Mouse (Mus musculus): Measurements from ENCODE around the gene Zc3h12a. TPM values are rescaled to one million over a fixed set of nuclear protein-coding genes. Genes with fewer than 3 reads are reported as not detected.
A peak's percentile ranks its signal among the peaks of the same experiment; 100 is the strongest.

The Zc3h12a gene
- polyA plus RNA-seq, 1 experiment from 2014 or later, result 0.71 TPM

GRCm38 (mm10) chr4:125124424-125125209 lies 3.0 kb downstream of the Zc3h12a start:
- Histone ChIP-seq H3K36me3 (ENCODE audit: control insufficient read depth, insufficient read depth, low read length) (no peaks in the 10 kb centered on the region), H3K27ac (replicated peaks; ENCODE audit: low read depth, low read length) (no peak overlapping the region), H3K4me2 (ENCODE audit: low read depth, low read length) (no peak overlapping the region), H3K4me1 (ENCODE audit: control insufficient read depth, insufficient read depth, low read length) (peaks cover 17% of the 10 kb centered on the region; the same call in 1 of the 2 replicates), H3K4me3 (ENCODE audit: low read depth, low read length) (no peak overlapping the region), H3K9ac (ENCODE audit: low read depth, low read length) (no peak overlapping the region), H3K9me3 (ENCODE audit: control insufficient read depth, low read length) (no peaks in the 10 kb centered on the region), H3K27me3 (replicated peaks; ENCODE audit: control insufficient read depth, insufficient read depth, low read length) (peaks cover 9% of the 10 kb centered on the region; the same call in 1 of the 2 replicates)
- 37% methylated on average over 7 of the region's 7 CpGs for WGBS
- ATAC-seq (ENCODE audit: low read depth) (no peak), DNase-seq (ENCODE audit: low spot score) (no peak)

DNA sequence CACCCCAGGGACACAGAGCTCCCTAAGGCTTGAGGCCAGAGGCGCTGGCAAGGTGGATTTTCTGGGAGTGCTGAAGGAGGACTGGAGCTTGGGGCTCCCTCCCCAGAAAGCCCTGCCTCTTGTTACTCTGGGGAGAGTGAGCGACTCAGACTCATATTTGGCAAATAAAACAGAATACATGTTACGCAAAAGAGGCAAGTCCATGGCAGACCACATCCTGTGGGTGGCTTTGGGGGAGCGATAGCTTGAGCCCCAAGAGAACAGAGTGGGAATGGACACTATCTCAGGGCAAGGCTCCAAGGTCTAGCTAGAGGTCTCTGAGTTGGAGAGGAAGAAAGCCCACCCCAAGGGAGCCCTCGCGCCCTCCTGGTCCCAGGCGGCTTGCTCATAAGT lies 4.4 kb downstream of the Zc3h12a start:
- no peaks in the 10 kb centered on the region for H3K36me3 ChIP-seq (ENCODE audit: control insufficient read depth, insufficient read depth, low read length)
- H3K9ac ChIP-seq (ENCODE audit: low read depth, low read length), result no peak overlapping the region
- peaks cover 16% of the 10 kb centered on the region; the same call in 1 of the 2 replicates for H3K4me1 ChIP-seq (ENCODE audit: control insufficient read depth, insufficient read depth, low read length)
- 65% methylated on average over 7 of the region's 7 CpGs for WGBS
- no peak overlapping the region for H3K4me2 ChIP-seq (ENCODE audit: low read depth, low read length)
- H3K27ac ChIP-seq (replicated peaks; ENCODE audit: low read depth, low read length), result no peak overlapping the region
- peaks cover 5% of the 10 kb centered on the region; the same call in 1 of the 2 replicates for H3K27me3 ChIP-seq (replicated peaks; ENCODE audit: control insufficient read depth, insufficient read depth, low read length)
- no peak for DNase-seq (ENCODE audit: low spot score)
- H3K4me3 ChIP-seq (ENCODE audit: low read depth, low read length), result no peak overlapping the region
- H3K9me3 ChIP-seq (ENCODE audit: control insufficient read depth, low read length), result no peaks in the 10 kb centered on the region
- no peak for ATAC-seq (ENCODE audit: low read depth)

DNA sequence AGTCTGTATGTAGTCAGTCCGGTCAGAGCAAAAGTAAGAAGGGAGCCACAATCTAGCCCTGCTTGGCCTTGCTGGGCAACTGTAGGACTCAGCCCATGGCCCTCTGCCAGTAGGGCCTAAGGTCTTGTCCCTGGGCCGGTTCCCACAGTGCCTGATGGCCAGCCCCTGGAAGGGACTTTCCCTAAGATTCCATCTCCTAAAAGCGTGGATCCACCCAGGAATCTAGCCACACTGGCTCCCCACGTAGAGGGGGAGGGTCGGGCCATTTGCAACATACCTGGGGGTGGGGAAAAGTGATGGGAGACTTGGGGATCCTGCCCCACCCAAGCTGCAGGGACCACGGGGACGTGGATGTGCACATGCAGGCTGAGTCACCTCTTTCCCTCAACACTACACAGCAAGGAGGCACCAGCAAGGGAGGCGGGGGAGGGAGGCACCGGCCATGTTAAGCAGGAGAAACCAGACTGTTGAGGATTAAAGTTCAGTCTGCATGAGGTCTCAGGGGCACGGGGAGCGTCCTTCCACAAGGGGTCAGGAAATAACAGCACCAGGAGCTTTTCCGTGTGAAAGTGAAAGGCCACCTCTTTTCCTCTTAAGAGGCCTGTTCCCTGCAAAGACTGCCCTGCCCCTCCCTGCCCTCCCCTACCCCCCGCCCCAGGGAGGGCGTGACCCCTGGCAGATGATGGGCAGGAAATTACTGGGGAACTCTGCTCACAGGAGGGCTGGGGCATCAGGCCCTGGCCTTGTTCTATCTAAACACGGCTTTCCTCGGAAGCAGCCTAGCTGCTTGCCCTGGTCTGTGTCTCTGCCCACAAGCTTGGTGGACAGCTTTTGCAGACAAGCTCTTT lies 5.0 kb downstream of the Zc3h12a start:
- DNase-seq (ENCODE audit: low spot score), result peak; percentile 46
- ATAC-seq (ENCODE audit: low read depth), result no peak
- 21% methylated on average over 15 of the region's 16 CpGs for whole genome bisulfite sequencing
- H3K27ac ChIP-seq (replicated peaks; ENCODE audit: low read depth, low read length), result no peak overlapping the region
- H3K9me3 ChIP-seq (ENCODE audit: control insufficient read depth, low read length), result no peaks in the 10 kb centered on the region
- H3K4me1 ChIP-seq (ENCODE audit: control insufficient read depth, insufficient read depth, low read length), result peaks cover 12% of the 10 kb centered on the region; the same call in 1 of the 2 replicates
- no peak overlapping the region for H3K4me3 ChIP-seq (ENCODE audit: low read depth, low read length)
- H3K36me3 ChIP-seq (ENCODE audit: control insufficient read depth, insufficient read depth, low read length), result no peaks in the 10 kb centered on the region
- no peak overlapping the region for H3K4me2 ChIP-seq (ENCODE audit: low read depth, low read length)
- no peaks in the 10 kb centered on the region; the same call in 1 of the 2 replicates for H3K27me3 ChIP-seq (replicated peaks; ENCODE audit: control insufficient read depth, insufficient read depth, low read length)
- H3K9ac ChIP-seq (ENCODE audit: low read depth, low read length), result no peak overlapping the region

DNA sequence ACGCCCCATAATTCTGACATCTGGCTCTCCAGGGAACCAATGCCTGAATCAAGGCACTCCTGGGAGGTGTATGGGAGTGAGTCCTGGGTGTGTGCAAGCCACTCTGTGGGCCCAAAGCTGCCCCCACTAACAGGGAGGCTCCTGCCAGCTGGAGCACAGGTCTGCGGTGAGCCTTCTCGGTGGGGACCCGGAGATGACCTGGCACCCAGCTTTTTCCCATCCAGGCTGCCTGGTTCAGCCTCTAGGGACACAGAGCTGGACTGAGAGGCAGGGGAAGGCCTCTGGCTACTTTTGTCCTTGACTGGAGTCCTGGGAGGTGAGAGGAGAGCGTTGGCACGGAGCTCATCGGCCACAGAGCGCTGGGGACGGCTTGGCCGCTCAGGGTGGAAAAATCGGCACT lies 7.9 kb downstream of the Zc3h12a start:
- Histone ChIP-seq H3K36me3 (ENCODE audit: control insufficient read depth, insufficient read depth, low read length) (no peaks in the 10 kb centered on the region), H3K4me1 (ENCODE audit: control insufficient read depth, insufficient read depth, low read length) (peaks cover 23% of the 10 kb centered on the region), H3K27ac (replicated peaks; ENCODE audit: low read depth, low read length) (no peak overlapping the region), H3K4me3 (ENCODE audit: low read depth, low read length) (no peak overlapping the region), H3K9me3 (ENCODE audit: control insufficient read depth, low read length) (no peaks in the 10 kb centered on the region), H3K4me2 (ENCODE audit: low read depth, low read length) (no peak overlapping the region), H3K27me3 (replicated peaks; ENCODE audit: control insufficient read depth, insufficient read depth, low read length) (no peaks in the 10 kb centered on the region), H3K9ac (ENCODE audit: low read depth, low read length) (no peak overlapping the region)
- 91% methylated on average over 10 of the region's 11 CpGs for WGBS
- no peak for DNase-seq (ENCODE audit: low spot score)
- ATAC-seq (ENCODE audit: low read depth), result no peak

GRCm38 (mm10) chr4:125119070-125119469 lies 8.6 kb downstream of the Zc3h12a start:
- no peaks in the 10 kb centered on the region for H3K9me3 ChIP-seq (ENCODE audit: control insufficient read depth, low read length)
- H3K27me3 ChIP-seq (replicated peaks; ENCODE audit: control insufficient read depth, insufficient read depth, low read length), result no peaks in the 10 kb centered on the region
- ATAC-seq (ENCODE audit: low read depth), result no peak
- peak; percentile 54 for DNase-seq (ENCODE audit: low spot score)
- 34% methylated on average over 10 of the region's 10 CpGs for WGBS
- H3K9ac ChIP-seq (ENCODE audit: low read depth, low read length), result no peak overlapping the region
- no peak overlapping the region for H3K4me3 ChIP-seq (ENCODE audit: low read depth, low read length)
- H3K4me2 ChIP-seq (ENCODE audit: low read depth, low read length), result no peak overlapping the region
- H3K27ac ChIP-seq (replicated peaks; ENCODE audit: low read depth, low read length), result no peak overlapping the region
- H3K4me1 ChIP-seq (ENCODE audit: control insufficient read depth, insufficient read depth, low read length), result peaks cover 20% of the 10 kb centered on the region
- no peaks in the 10 kb centered on the region for H3K36me3 ChIP-seq (ENCODE audit: control insufficient read depth, insufficient read depth, low read length)

DNA sequence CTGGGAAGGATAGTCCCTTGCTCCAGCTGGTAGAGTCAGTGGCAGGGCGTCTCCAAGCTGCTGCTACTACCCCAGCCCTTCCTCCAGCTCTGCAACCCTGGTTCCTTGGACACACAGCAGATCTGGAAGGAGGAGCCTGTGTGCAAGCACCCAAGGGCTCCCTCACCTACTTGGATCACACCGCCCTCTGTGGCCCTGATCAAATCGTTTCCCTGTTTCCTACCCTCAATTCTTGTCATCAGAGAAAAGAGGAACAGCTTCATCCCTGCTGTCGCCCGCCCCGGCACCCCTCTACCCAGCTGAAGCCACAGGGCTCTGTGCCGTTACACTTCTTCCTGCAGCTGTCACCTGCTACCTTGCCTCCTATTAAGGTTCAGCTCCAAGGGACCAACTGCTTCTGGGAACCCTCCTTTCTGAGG lies 9.7 kb downstream of the Zc3h12a start:
- no peak for ATAC-seq (ENCODE audit: low read depth)
- DNase-seq (ENCODE audit: low spot score), result no peak
- no peak overlapping the region for H3K9ac ChIP-seq (ENCODE audit: low read depth, low read length)
- no peak overlapping the region for H3K27ac ChIP-seq (replicated peaks; ENCODE audit: low read depth, low read length)
- H3K27me3 ChIP-seq (replicated peaks; ENCODE audit: control insufficient read depth, insufficient read depth, low read length), result no peaks in the 10 kb centered on the region
- no peaks in the 10 kb centered on the region for H3K36me3 ChIP-seq (ENCODE audit: control insufficient read depth, insufficient read depth, low read length)
- no peaks in the 10 kb centered on the region for H3K9me3 ChIP-seq (ENCODE audit: control insufficient read depth, low read length)
- H3K4me3 ChIP-seq (ENCODE audit: low read depth, low read length), result no peak overlapping the region
- WGBS, result 83% methylated on average over 7 of the region's 7 CpGs
- H3K4me2 ChIP-seq (ENCODE audit: low read depth, low read length), result no peak overlapping the region
- H3K4me1 ChIP-seq (ENCODE audit: control insufficient read depth, insufficient read depth, low read length), result peaks cover 12% of the 10 kb centered on the region

DNA sequence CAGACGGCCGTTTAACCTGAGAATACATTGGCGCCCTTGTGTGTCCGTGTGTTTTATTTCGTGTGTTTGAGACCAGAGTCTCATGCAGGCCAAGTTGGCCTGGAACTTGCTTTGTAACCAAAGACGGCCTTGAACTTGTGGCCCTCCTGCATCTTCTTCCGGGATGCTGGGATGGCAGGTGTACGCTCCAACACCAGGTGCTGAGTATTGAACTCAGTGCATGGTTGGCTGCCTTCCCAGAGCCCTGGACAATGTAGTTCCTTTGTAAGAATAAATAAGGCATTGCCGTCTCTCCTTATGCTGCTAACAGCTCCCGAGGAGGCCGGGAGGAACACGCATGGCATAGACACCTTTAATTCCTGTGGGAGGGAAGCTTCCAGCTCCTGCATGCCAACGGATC lies 10.7 kb downstream of the Zc3h12a start:
- no peak overlapping the region for H3K4me3 ChIP-seq (ENCODE audit: low read depth, low read length)
- ATAC-seq (ENCODE audit: low read depth) (no peak), DNase-seq (ENCODE audit: low spot score) (no peak)
- H3K27me3 ChIP-seq (replicated peaks; ENCODE audit: control insufficient read depth, insufficient read depth, low read length), result no peaks in the 10 kb centered on the region
- no peaks in the 10 kb centered on the region for H3K9me3 ChIP-seq (ENCODE audit: control insufficient read depth, low read length)
- 68% methylated on average over 13 of the region's 13 CpGs for WGBS
- no peak overlapping the region for H3K9ac ChIP-seq (ENCODE audit: low read depth, low read length)
- H3K27ac ChIP-seq (replicated peaks; ENCODE audit: low read depth, low read length), result no peak overlapping the region
- H3K4me1 ChIP-seq (ENCODE audit: control insufficient read depth, insufficient read depth, low read length), result peaks cover 12% of the 10 kb centered on the region
- H3K36me3 ChIP-seq (ENCODE audit: control insufficient read depth, insufficient read depth, low read length), result no peaks in the 10 kb centered on the region
- H3K4me2 ChIP-seq (ENCODE audit: low read depth, low read length), result no peak overlapping the region

DNA sequence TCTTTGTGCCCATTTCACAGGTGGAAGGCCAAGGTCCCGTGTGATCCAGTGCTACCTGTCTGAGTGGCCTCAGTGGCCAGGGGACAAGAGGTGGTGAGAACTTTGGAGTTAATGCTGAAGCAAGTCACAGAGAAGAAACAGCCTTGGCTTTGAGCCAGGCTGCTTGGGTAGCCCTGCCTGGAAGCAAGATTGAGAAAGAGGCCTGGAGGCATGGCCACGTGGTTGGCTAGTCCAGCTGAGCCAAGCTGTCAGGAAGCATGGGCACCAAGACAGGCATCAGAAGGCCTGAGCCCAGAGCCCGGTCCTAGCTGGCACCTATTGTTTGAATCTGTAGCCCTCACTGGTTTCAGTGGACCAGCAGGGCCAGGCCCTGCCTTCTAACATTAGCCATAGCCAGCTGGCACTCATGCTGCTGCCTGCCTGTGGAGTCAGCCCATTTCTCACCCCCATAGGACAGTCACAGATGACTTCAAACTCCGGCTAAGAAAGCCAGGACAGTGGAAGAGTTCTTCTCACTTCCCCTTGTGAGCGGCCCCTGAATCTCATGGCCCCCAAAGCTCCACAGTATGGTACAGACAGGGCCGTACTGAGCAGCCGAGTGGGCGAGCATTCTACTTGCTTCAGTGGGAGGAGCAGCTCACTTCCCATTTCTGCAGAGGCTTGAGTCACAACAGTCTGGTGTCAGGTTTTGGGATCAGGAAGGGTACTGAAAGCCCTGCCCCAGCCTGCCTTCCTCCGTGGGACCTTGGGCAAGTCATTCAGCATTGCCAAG lies 11.4 kb downstream of the Zc3h12a start:
- 0 out of 2 replicates have a peak, but pooled peaks cover 3% of the 10 kb centered on the region for H3K36me3 ChIP-seq (ENCODE audit: control insufficient read depth, insufficient read depth, low read length)
- H3K9me3 ChIP-seq (ENCODE audit: control insufficient read depth, low read length), result no peaks in the 10 kb centered on the region
- H3K27me3 ChIP-seq (replicated peaks; ENCODE audit: control insufficient read depth, insufficient read depth, low read length), result no peaks in the 10 kb centered on the region
- WGBS, result 59% methylated on average over 9 of the region's 9 CpGs
- peak overlapping the region; percentile 46 for H3K27ac ChIP-seq (replicated peaks; ENCODE audit: low read depth, low read length)
- peak; percentile 47 for DNase-seq (ENCODE audit: low spot score)
- H3K9ac ChIP-seq (ENCODE audit: low read depth, low read length), result no peak overlapping the region
- peaks cover 12% of the 10 kb centered on the region for H3K4me1 ChIP-seq (ENCODE audit: control insufficient read depth, insufficient read depth, low read length)
- no peak overlapping the region for H3K4me2 ChIP-seq (ENCODE audit: low read depth, low read length)
- no peak overlapping the region for H3K4me3 ChIP-seq (ENCODE audit: low read depth, low read length)
- ATAC-seq (ENCODE audit: low read depth), result no peak

Data from embryonic facial prominence, embryonic 14.5 days (tissue).